Mouse (Mus musculus): ENCODE measurements around the gene Zfp579. TPM values are rescaled to one million over a fixed set of nuclear protein-coding genes. Genes with fewer than 3 reads are reported as not detected.
A peak's percentile ranks its signal among the peaks of the same experiment; 100 is the strongest.

Gene Zfp579
- polyA plus RNA-seq, 1 experiment = 15.6 TPM

DNA sequence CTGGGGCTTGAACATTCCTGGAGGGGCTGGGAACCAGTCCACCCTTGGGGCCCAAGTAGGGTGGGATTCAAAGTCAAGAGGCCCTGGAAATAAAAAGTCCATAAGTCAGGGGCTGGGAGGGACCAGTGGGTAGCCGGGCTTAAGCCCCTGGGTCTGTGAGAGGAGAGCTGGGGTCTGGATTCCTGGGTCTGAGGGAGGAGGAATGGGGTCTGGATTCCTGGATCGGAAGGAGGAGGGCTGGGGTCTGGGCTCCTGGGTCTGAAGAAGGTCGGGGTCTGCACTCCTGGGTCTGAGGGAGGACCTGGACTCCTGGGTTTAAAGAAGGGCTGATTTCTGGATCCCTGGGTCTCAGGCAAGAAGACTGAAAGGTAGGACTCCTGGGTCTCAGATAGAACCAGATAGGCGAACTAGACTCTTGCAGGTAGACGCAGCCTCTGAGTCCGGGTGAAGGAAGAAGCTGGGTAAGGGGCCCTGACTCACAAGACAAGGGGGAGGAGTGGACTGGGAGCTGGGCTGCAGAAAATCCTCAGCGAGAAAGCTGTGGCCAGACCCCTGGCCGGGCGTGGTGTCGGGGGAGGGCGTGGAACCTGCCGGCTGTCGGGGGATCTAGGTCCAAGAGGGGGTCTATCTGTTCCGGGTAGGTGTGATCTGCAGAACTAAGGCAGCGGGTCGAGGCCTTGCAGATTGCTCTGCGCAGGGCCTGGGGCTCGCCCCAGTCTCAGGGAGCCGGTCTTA is 523 bp downstream of the Zfp579 start:
- Histone ChIP-seq H3K4me1 (ENCODE audit: control insufficient read depth, insufficient read depth, low read length) (no peaks in the 10 kb centered on the region), H3K27ac (ENCODE audit: insufficient read depth, low read length) (no peak overlapping the region), H3K4me3 (ENCODE audit: insufficient read depth, low read length) (peak overlapping the region; percentile 74)
- TF ChIP-seq CTCF (IDR thresholded peaks at IDR 0.05; ENCODE audit: borderline replicate concordance, insufficient read depth, low read length) (no peak), POLR2A (IDR thresholded peaks at IDR 0.05; ENCODE audit: low read depth, low read length) (no peak)

GRCm38 (mm10) chr7:4993999-4994788 is 1.8 kb downstream of the Zfp579 start:
- Histone ChIP-seq H3K27ac (ENCODE audit: insufficient read depth, low read length) (no peak overlapping the region), H3K4me1 (ENCODE audit: control insufficient read depth, insufficient read depth, low read length) (no peaks in the 10 kb centered on the region), H3K4me3 (ENCODE audit: insufficient read depth, low read length) (no peak overlapping the region)
- TF ChIP-seq CTCF (IDR thresholded peaks at IDR 0.05; ENCODE audit: borderline replicate concordance, insufficient read depth, low read length) (no peak), POLR2A (IDR thresholded peaks at IDR 0.05; ENCODE audit: low read depth, low read length) (no peak)

- TF ChIP-seq POLR2A (IDR thresholded peaks at IDR 0.05; ENCODE audit: low read depth, low read length) = no peak
- no peak for TF ChIP-seq CTCF (IDR thresholded peaks at IDR 0.05; ENCODE audit: borderline replicate concordance, insufficient read depth, low read length)
- Histone ChIP-seq H3K4me3 (ENCODE audit: insufficient read depth, low read length) (no peak overlapping the region), H3K27ac (ENCODE audit: insufficient read depth, low read length) (no peak overlapping the region), H3K4me1 (ENCODE audit: control insufficient read depth, insufficient read depth, low read length) (no peaks in the 10 kb centered on the region)
These were observed 2.5 kb downstream of the Zfp579 start for GRCm38 (mm10) chr7:4993347-4993998.

- H3K4me3 ChIP-seq (ENCODE audit: insufficient read depth, low read length) = no peak overlapping the region
- no peak for TF ChIP-seq CTCF (IDR thresholded peaks at IDR 0.05; ENCODE audit: borderline replicate concordance, insufficient read depth, low read length)
- no peak for TF ChIP-seq POLR2A (IDR thresholded peaks at IDR 0.05; ENCODE audit: low read depth, low read length)
These were observed 7.7 kb downstream of the Zfp579 start for GRCm38 (mm10) chr7:4988250-4988649.

DNA sequence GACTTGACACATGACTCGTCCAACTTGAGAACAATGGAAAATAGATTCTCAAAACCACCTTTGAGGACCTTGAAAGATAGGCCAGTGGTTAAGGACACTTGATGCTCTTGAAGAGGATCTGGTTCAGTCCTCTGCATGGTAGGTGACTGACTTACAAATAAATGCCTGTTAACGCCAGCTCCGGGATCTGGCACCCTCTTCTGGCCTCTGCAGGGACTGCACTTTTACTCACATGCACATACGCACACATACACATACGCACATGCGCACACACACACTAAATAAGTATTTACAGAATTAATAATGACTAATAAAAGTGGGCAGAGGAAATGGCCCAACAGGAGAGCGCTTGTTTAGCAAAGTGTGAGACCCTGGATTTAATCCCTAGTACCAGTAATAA is 19.1 kb downstream of the Zfp579 start:
- Histone ChIP-seq H3K4me3 (ENCODE audit: insufficient read depth, low read length) (no peak overlapping the region), H3K4me1 (ENCODE audit: control insufficient read depth, insufficient read depth, low read length) (no peaks in the 10 kb centered on the region), H3K27ac (ENCODE audit: insufficient read depth, low read length) (no peak overlapping the region)
- no peak for TF ChIP-seq POLR2A (IDR thresholded peaks at IDR 0.05; ENCODE audit: low read depth, low read length)
- no peak for TF ChIP-seq CTCF (IDR thresholded peaks at IDR 0.05; ENCODE audit: borderline replicate concordance, insufficient read depth, low read length)

More at GRCm38 (mm10) chr7:4988250-4988649, 7.7 kb downstream of the Zfp579 start:
- Histone ChIP-seq H3K4me1 (ENCODE audit: control insufficient read depth, insufficient read depth, low read length) (no peaks in the 10 kb centered on the region), H3K27ac (ENCODE audit: insufficient read depth, low read length) (no peak overlapping the region)

GRCm38 (mm10) chr7:4975455-4975854 is 20.5 kb downstream of the Zfp579 start:
- TF ChIP-seq POLR2A (IDR thresholded peaks at IDR 0.05; ENCODE audit: low read depth, low read length) = no peak
- H3K4me3 ChIP-seq (ENCODE audit: insufficient read depth, low read length) = no peak overlapping the region
- no peak overlapping the region for H3K27ac ChIP-seq (ENCODE audit: insufficient read depth, low read length)
- H3K4me1 ChIP-seq (ENCODE audit: control insufficient read depth, insufficient read depth, low read length) = no peaks in the 10 kb centered on the region

- H3K27ac ChIP-seq (ENCODE audit: insufficient read depth, low read length) = no peak overlapping the region
- TF ChIP-seq CTCF (IDR thresholded peaks at IDR 0.05; ENCODE audit: borderline replicate concordance, insufficient read depth, low read length) = no peak
These were observed 23.5 kb downstream of the Zfp579 start for GRCm38 (mm10) chr7:4972321-4973047.

DNA sequence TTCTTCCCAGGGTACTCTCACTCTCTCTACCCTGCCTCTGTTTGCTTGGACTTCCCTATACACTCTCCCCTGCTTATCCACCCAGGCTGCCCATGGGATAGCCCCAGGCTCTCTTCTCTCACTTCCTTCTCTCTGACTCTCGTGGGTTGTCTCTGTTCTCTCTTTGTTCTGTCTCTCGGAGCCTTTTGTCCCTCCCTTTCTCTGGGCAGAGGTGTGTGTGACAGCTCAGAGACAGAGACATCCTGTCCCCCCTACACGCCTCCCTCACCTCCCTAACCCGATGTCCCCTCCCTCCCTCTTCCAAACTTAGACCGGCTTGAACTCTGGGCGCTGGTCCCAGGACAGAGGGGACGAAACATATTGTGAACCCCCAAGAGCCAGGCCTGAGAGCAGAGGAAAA is 24.2 kb downstream of the Zfp579 start:
- Histone ChIP-seq H3K4me1 (ENCODE audit: control insufficient read depth, insufficient read depth, low read length) (no peaks in the 10 kb centered on the region), H3K4me3 (ENCODE audit: insufficient read depth, low read length) (no peak overlapping the region), H3K27ac (ENCODE audit: insufficient read depth, low read length) (no peak overlapping the region)
- TF ChIP-seq CTCF (IDR thresholded peaks at IDR 0.05; ENCODE audit: borderline replicate concordance, insufficient read depth, low read length) (no peak), POLR2A (IDR thresholded peaks at IDR 0.05; ENCODE audit: low read depth, low read length) (no peak)

More at GRCm38 (mm10) chr7:4972321-4973047, 23.5 kb downstream of the Zfp579 start:
- H3K4me1 ChIP-seq (ENCODE audit: control insufficient read depth, insufficient read depth, low read length) = no peaks in the 10 kb centered on the region
- H3K4me3 ChIP-seq (ENCODE audit: insufficient read depth, low read length) = no peak overlapping the region

GRCm38 (mm10) chr7:4971068-4971467 is 24.9 kb downstream of the Zfp579 start, which contains the start of gene Sbk3:
Sbk3 (minus strand) TSS chr7:4971168.
- TF ChIP-seq CTCF (IDR thresholded peaks at IDR 0.05; ENCODE audit: borderline replicate concordance, insufficient read depth, low read length) = no peak
- no peak within 1 kb of the TSS for H3K4me3 ChIP-seq (ENCODE audit: insufficient read depth, low read length)
- no peaks in the 10 kb centered on the region for H3K4me1 ChIP-seq (ENCODE audit: control insufficient read depth, insufficient read depth, low read length)
- H3K27ac ChIP-seq (ENCODE audit: insufficient read depth, low read length) = no peak within 1 kb of the TSS
